Mouse (Mus musculus): ENCODE results near the gene Limk2. TPM values are rescaled to one million over a fixed set of nuclear protein-coding genes. Genes with fewer than 3 reads are reported as not detected.

Gene Limk2
- total and polyA plus RNA-seq, 3 experiments: 33.0 to 47.1 (median 46.1) TPM

GRCm38 (mm10) chr11:3422242-3422641 is 13.3 kb upstream of the Limk2 start:
- H3K36me3 ChIP-seq (replicated peaks): peaks cover 58% of the 10 kb centered on the region
- no peak for DNase-seq (ENCODE audit: low spot score)
- no peak for TF ChIP-seq POLR2AphosphoS5 (IDR thresholded peaks at IDR 0.05; ENCODE audit: insufficient replicate concordance, low read depth, low read length)
- TF ChIP-seq GATA1 (IDR thresholded peaks at IDR 0.05; ENCODE audit: borderline replicate concordance, low read length): no peak
- no peak for TF ChIP-seq TAL1 (conservative IDR thresholded peaks at IDR 0.05; ENCODE audit: low read depth, low read length)
- no peak for TF ChIP-seq GATA2 (IDR thresholded peaks at IDR 0.05; ENCODE audit: borderline replicate concordance, low read depth, low read length)
- no peak for TF ChIP-seq CTCF (IDR thresholded peaks at IDR 0.05; ENCODE audit: low read depth, low read length)
- no peaks in the 10 kb centered on the region for H3K27me3 ChIP-seq (ENCODE audit: insufficient read depth, low read length)
- no peak overlapping the region for H3K4me3 ChIP-seq (ENCODE audit: low read depth, low read length)
- H3K4me1 ChIP-seq (ENCODE audit: insufficient read depth, low read depth, low read length): no peaks in the 10 kb centered on the region
- 0 out of 2 replicates have a peak, but pooled peaks cover 2% of the 10 kb centered on the region for H3K9me3 ChIP-seq (replicated peaks)
- ATAC-seq (ENCODE audit: extremely low read depth, insufficient number of reproducible peaks, low FRiP score, poor library complexity, severe bottlenecking): no peak

- ATAC-seq (ENCODE audit: extremely low read depth, insufficient number of reproducible peaks, low FRiP score, poor library complexity, severe bottlenecking): no peak
- no peaks in the 10 kb centered on the region for H3K27me3 ChIP-seq (ENCODE audit: insufficient read depth, low read length)
- 0 out of 2 replicates have a peak, but pooled peaks cover 2% of the 10 kb centered on the region for H3K9me3 ChIP-seq (replicated peaks)
- TF ChIP-seq POLR2AphosphoS5 (IDR thresholded peaks at IDR 0.05; ENCODE audit: insufficient replicate concordance, low read depth, low read length): no peak
- TF ChIP-seq TAL1 (conservative IDR thresholded peaks at IDR 0.05; ENCODE audit: low read depth, low read length): no peak
- no peak for TF ChIP-seq GATA1 (IDR thresholded peaks at IDR 0.05; ENCODE audit: borderline replicate concordance, low read length)
- no peak for TF ChIP-seq GATA2 (IDR thresholded peaks at IDR 0.05; ENCODE audit: borderline replicate concordance, low read depth, low read length)
- no peak for TF ChIP-seq CTCF (IDR thresholded peaks at IDR 0.05; ENCODE audit: low read depth, low read length)
- no peak overlapping the region for H3K4me3 ChIP-seq (ENCODE audit: low read depth, low read length)
- DNase-seq (ENCODE audit: low spot score): no peak
- no peaks in the 10 kb centered on the region for H3K4me1 ChIP-seq (ENCODE audit: insufficient read depth, low read depth, low read length)
- peaks cover 61% of the 10 kb centered on the region for H3K36me3 ChIP-seq (replicated peaks)
These were observed 9.8 kb upstream of the Limk2 start for GRCm38 (mm10) chr11:3418741-3419140.

- H3K4me1 ChIP-seq (ENCODE audit: insufficient read depth, low read depth, low read length): no peaks in the 10 kb centered on the region
- no peaks in the 10 kb centered on the region for H3K27me3 ChIP-seq (ENCODE audit: insufficient read depth, low read length)
- H3K4me3 ChIP-seq (ENCODE audit: low read depth, low read length): no peak overlapping the region
- ATAC-seq (ENCODE audit: extremely low read depth, insufficient number of reproducible peaks, low FRiP score, poor library complexity, severe bottlenecking): no peak
- H3K36me3 ChIP-seq (replicated peaks): peaks cover 56% of the 10 kb centered on the region
- no peak for DNase-seq (ENCODE audit: low spot score)
- H3K9me3 ChIP-seq (replicated peaks): no peaks in the 10 kb centered on the region
- TF ChIP-seq GATA2 (IDR thresholded peaks at IDR 0.05; ENCODE audit: borderline replicate concordance, low read depth, low read length) (no peak), CTCF (IDR thresholded peaks at IDR 0.05; ENCODE audit: low read depth, low read length) (no peak), TAL1 (conservative IDR thresholded peaks at IDR 0.05; ENCODE audit: low read depth, low read length) (no peak), POLR2AphosphoS5 (IDR thresholded peaks at IDR 0.05; ENCODE audit: insufficient replicate concordance, low read depth, low read length) (no peak), GATA1 (IDR thresholded peaks at IDR 0.05; ENCODE audit: borderline replicate concordance, low read length) (no peak)
These were observed 8.8 kb upstream of the Limk2 start for GRCm38 (mm10) chr11:3417795-3418194.

GRCm38 (mm10) chr11:3416399-3416798 is 7.4 kb upstream of the Limk2 start:
- TF ChIP-seq GATA1 (IDR thresholded peaks at IDR 0.05; ENCODE audit: borderline replicate concordance, low read length): no peak
- no peak for DNase-seq (ENCODE audit: low spot score)
- ATAC-seq (ENCODE audit: extremely low read depth, insufficient number of reproducible peaks, low FRiP score, poor library complexity, severe bottlenecking): no peak
- H3K36me3 ChIP-seq (replicated peaks): peaks cover 53% of the 10 kb centered on the region
- no peak overlapping the region for H3K4me3 ChIP-seq (ENCODE audit: low read depth, low read length)
- no peaks in the 10 kb centered on the region for H3K4me1 ChIP-seq (ENCODE audit: insufficient read depth, low read depth, low read length)
- H3K9me3 ChIP-seq (replicated peaks): no peaks in the 10 kb centered on the region
- no peaks in the 10 kb centered on the region for H3K27me3 ChIP-seq (ENCODE audit: insufficient read depth, low read length)

- TF ChIP-seq CTCF (IDR thresholded peaks at IDR 0.05; ENCODE audit: low read depth, low read length): no peak
- no peak for TF ChIP-seq POLR2AphosphoS5 (IDR thresholded peaks at IDR 0.05; ENCODE audit: insufficient replicate concordance, low read depth, low read length)
- TF ChIP-seq GATA2 (IDR thresholded peaks at IDR 0.05; ENCODE audit: borderline replicate concordance, low read depth, low read length): no peak
- TF ChIP-seq TAL1 (conservative IDR thresholded peaks at IDR 0.05; ENCODE audit: low read depth, low read length): no peak
- no peak for TF ChIP-seq GATA1 (IDR thresholded peaks at IDR 0.05; ENCODE audit: borderline replicate concordance, low read length)
- ATAC-seq (ENCODE audit: extremely low read depth, insufficient number of reproducible peaks, low FRiP score, poor library complexity, severe bottlenecking) (no peak), DNase-seq (ENCODE audit: low spot score) (no peak)
- H3K4me3 ChIP-seq (ENCODE audit: low read depth, low read length): no peak overlapping the region
- peaks cover 32% of the 10 kb centered on the region for H3K36me3 ChIP-seq (replicated peaks)
- H3K27me3 ChIP-seq (ENCODE audit: insufficient read depth, low read length): no peaks in the 10 kb centered on the region
- peaks cover 17% of the 10 kb centered on the region for H3K4me1 ChIP-seq (ENCODE audit: insufficient read depth, low read depth, low read length)
- no peaks in the 10 kb centered on the region for H3K9me3 ChIP-seq (replicated peaks)
These were observed 3.1 kb upstream of the Limk2 start for GRCm38 (mm10) chr11:3412111-3412510.

- Histone ChIP-seq H3K36me3 (replicated peaks) (peaks cover 30% of the 10 kb centered on the region), H3K9me3 (replicated peaks) (no peaks in the 10 kb centered on the region), H3K4me1 (ENCODE audit: insufficient read depth, low read depth, low read length) (peaks cover 49% of the 10 kb centered on the region), H3K27me3 (ENCODE audit: insufficient read depth, low read length) (no peaks in the 10 kb centered on the region), H3K4me3 (ENCODE audit: low read depth, low read length) (peak overlapping the region; percentile 82)
- TF ChIP-seq CTCF (IDR thresholded peaks at IDR 0.05; ENCODE audit: low read depth, low read length) (no peak), POLR2AphosphoS5 (IDR thresholded peaks at IDR 0.05; ENCODE audit: insufficient replicate concordance, low read depth, low read length) (no peak), GATA2 (IDR thresholded peaks at IDR 0.05; ENCODE audit: borderline replicate concordance, low read depth, low read length) (no peak), GATA1 (IDR thresholded peaks at IDR 0.05; ENCODE audit: borderline replicate concordance, low read length) (no peak), TAL1 (conservative IDR thresholded peaks at IDR 0.05; ENCODE audit: low read depth, low read length) (no peak)
- ATAC-seq (ENCODE audit: extremely low read depth, insufficient number of reproducible peaks, low FRiP score, poor library complexity, severe bottlenecking): no peak
- peak; percentile 8 for DNase-seq (ENCODE audit: low spot score)
These were observed 625 bp downstream of the Limk2 start for GRCm38 (mm10) chr11:3408131-3408996.

Data from G1E (cell line).